Mouse (Mus musculus) spleen, adult 12 weeks (tissue): ENCODE results near the gene Galnt12.

Experiments
- DNase-seq: peaks from one replicate; pipeline ENCODE4 v3.0.0; 2022; ENCODE audit warnings: low spot score

Gene Galnt12

DNA sequence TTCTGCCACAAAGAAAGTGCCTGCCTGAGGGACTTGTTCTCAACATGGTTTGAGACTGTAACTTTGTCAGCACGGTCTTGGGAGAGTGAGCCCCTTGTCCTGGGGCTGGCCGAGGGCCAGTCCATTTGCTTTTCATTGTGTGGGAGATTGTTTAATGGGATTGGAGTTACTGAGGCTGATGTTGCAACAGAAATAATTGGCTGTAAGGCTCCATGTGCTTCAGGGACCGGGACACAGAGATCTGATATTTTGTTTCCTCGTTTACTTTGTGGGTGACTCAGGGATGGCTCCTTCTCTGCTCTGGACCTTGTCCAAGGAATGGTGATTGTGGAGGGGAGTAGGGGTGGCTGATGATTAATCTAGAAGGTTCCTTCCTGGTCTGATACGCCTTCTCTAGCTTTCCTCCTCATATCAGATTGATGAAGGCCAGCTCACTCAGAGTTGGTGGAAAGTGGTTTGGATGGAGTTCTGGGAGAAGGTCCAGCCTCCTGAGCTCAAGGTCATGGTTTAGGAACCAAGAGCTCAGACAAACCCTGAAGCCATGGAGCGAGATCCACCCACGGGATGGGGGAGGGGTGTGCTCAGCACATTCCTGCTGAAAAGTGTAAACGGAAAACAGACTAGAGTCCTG, 60.0 kb downstream of the Galnt12 start:
- no peak for DNase-seq

DNA sequence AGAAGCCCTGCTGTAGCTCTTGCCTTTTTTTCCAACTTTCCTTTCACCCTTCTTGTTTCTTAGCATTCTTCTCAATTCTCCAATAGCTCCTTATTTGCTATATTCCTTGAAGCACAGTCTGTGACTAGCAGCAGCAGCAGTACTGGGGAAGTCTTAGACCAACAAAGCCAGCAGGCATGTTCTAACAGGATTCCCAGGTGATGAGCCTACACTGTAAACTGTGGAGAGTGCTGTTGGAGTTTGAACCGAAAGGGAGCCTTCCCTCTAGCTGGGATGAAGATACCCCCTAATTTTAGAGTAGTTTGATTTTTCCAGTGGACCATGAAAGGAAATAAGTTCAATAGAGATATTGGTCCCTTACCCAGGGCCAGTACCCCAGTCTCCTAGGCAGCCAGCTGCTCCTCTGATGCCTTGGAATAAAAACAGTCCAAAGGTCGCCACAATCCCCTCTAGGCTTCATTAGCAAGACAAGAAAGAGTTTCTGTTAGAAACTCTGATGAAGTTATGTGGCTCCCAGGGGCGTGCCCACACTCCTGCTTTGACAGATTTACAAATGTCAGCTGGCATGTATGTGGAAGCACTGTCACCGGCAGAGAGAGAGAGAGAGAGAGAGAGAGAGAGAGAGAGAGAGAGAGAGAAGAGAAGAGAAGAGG, 69.5 kb downstream of the Galnt12 start:
- DNase-seq, result no peak

- DNase-seq, result no peak
Observed at GRCm38 (mm10) chr4:47161756-47162587, 70.3 kb downstream of the Galnt12 start.

DNA sequence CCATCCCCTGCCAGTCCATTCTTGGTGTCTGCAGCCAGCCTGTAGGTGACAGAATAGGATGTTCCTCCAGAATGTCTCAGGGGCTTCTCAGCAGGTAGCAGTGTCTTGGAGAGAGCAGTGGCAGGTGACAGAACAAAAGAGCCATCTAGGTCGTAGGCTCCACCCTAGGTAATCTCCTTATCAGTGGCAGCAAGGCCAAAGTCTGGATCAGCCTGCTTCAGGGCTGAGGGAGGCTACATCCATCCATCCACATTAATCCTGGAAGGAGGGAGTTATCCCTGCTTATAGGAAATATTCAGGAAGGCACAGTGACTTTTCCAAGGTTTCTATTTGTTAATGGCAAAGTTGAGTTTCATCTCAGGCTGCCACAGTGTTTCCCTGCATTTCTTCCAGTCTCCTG, 80.6 kb downstream of the Galnt12 start:
- no peak for DNase-seq
